Mouse (Mus musculus) intestine, postnatal 0 days (tissue): Measurements from ENCODE around the gene Pcdh19. TPM values are rescaled to one million over a fixed set of nuclear protein-coding genes. Genes with fewer than 3 reads are reported as not detected.

Experiments
- ATAC-seq: fragments of 200-750 bp; cut with Nextera tagmentation; 2 replicates; pipeline ENCODE4 v1.8.0; 2017; ENCODE audit warnings: mild to moderate bottlenecking, moderate TSS enrichment, moderate library complexity
- H3K27ac ChIP-seq: fragments of 300-500 bp; sonication (generic); 2 replicates; pipeline ENCODE4 v1.5.1; 2014; ENCODE audit warnings: mild to moderate bottlenecking, low read depth, low read length, moderate library complexity
- H3K27me3 ChIP-seq: fragments of 300-500 bp; sonication (generic); replicated peaks from 2 replicates; pipeline ENCODE4 v1.6.1; 2014; ENCODE audit warnings: low read length, mixed read lengths; ENCODE audit not compliant: control insufficient read depth, insufficient read depth
- H3K36me3 ChIP-seq: fragments of 300-500 bp; sonication (generic); 2 replicates; pipeline ENCODE4 v1.6.1; 2014; ENCODE audit warnings: mild to moderate bottlenecking, moderate library complexity; ENCODE audit not compliant: control insufficient read depth, insufficient read depth
- H3K4me1 ChIP-seq: fragments of 300-500 bp; sonication (generic); replicated peaks from 2 replicates; pipeline ENCODE4 v1.6.1; 2014; ENCODE audit warnings: antibody characterized with exemption, low read length, mixed read lengths; ENCODE audit not compliant: control insufficient read depth, insufficient read depth
- H3K4me2 ChIP-seq: fragments of 300-500 bp; sonication (generic); replicated peaks from 2 replicates; pipeline ENCODE4 v1.6.1; 2014; ENCODE audit warnings: low read depth, mild to moderate bottlenecking, moderate library complexity
- H3K4me3 ChIP-seq: fragments of 300-500 bp; sonication (generic); 2 replicates; pipeline ENCODE4 v1.5.1; 2014; ENCODE audit warnings: low read depth, low read length
- H3K9ac ChIP-seq: fragments of 300-500 bp; sonication (generic); 2 replicates; pipeline ENCODE4 v1.6.1; 2014; ENCODE audit warnings: mild to moderate bottlenecking, low read depth, low read length
- H3K9me3 ChIP-seq: fragments of 300-500 bp; sonication (generic); 2 replicates; pipeline ENCODE4 v1.6.1; 2016; ENCODE audit warnings: mixed run types; ENCODE audit not compliant: control insufficient read depth
- CTCF ChIP-seq: sonication (generic); IDR thresholded peaks from 2 replicates; pipeline ENCODE4 v1.5.1; 2016; ENCODE audit warnings: low read depth, mild to moderate bottlenecking, control low read depth, antibody characterized with exemption, moderate library complexity
- WGBS: fragments of 180-500 bp; shearing (Covaris S2); extraction: QIAGEN DNeasy Blood & Tissue Kit; methylation state at CpG from one replicate; pipeline ENCODE4 v1.1.7; 2014; 5-methylcytosine and 5-hydroxymethylcytosine counted together
- polyA plus RNA-seq: library from polyadenylated mRNA; unstranded; fragments of >200 nt; fragmentation: Nextera tagmentation; extraction: Ambion mirVana; gene quantifications from 2 replicates; pipeline ENCODE4 v1.2.1, GENCODE M21; 2015

The Pcdh19 gene
- polyA plus RNA-seq, 1 experiment from 2014 or later: 1.3 TPM

DNA sequence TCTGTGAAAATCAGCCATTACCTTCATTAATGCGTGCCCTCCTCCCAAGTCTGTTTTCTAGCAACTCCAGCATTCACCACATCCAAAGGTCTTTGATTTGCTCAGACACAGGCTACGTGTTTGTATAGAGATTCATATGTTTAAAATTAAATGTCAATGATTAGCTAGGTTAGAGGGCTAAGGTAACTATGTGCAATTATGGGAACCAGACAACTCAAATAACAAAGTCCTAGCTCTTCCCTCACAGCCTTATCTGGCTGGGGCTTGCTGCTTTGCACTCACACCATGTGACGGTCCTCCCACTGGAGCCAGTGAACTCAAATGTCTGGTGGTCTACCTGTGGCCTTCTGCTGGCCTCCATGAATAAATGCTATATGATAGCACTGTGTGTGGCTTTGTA, 38.4 kb downstream of the Pcdh19 start:
- H3K4me1 ChIP-seq: no peaks in the 10 kb centered on the region
- no peak overlapping the region for H3K27ac ChIP-seq
- no peak overlapping the region for H3K4me3 ChIP-seq
- H3K27me3 ChIP-seq: no peaks in the 10 kb centered on the region
- no peak for TF ChIP-seq CTCF
- ATAC-seq: no peak
- H3K4me2 ChIP-seq: no peak overlapping the region
- no peak overlapping the region for H3K9ac ChIP-seq
- 56% methylated on average over 3 of the region's 3 CpGs for WGBS
- no peaks in the 10 kb centered on the region for H3K9me3 ChIP-seq
- no peaks in the 10 kb centered on the region for H3K36me3 ChIP-seq

DNA sequence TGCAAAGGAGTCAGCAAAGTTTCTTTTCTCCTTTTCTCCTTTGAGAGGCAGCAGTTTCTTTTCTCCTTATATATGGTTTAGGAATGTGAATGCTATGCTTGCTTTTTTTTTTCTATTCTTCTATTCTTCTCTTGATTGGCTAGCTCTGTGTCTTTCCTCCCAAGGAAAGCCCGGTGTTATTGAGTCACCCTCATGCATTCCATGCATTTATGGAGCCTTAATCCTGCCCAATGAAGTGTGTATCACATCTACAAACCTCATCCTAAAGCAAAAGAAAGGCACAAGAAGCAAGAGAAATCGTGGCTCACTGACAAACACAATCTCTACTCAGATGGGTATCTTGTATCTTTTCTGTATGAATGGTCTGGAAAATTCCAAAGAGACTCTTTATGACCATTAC, 41.0 kb downstream of the Pcdh19 start:
- ATAC-seq: no peak
- H3K27me3 ChIP-seq: no peaks in the 10 kb centered on the region
- no peaks in the 10 kb centered on the region for H3K36me3 ChIP-seq
- no peak overlapping the region for H3K27ac ChIP-seq
- H3K4me3 ChIP-seq: no peak overlapping the region
- H3K9me3 ChIP-seq: no peaks in the 10 kb centered on the region
- 47% methylated on average over 2 of the region's 2 CpGs for WGBS
- no peak overlapping the region for H3K4me2 ChIP-seq
- H3K4me1 ChIP-seq: no peaks in the 10 kb centered on the region
- no peak for TF ChIP-seq CTCF
- H3K9ac ChIP-seq: no peak overlapping the region

DNA sequence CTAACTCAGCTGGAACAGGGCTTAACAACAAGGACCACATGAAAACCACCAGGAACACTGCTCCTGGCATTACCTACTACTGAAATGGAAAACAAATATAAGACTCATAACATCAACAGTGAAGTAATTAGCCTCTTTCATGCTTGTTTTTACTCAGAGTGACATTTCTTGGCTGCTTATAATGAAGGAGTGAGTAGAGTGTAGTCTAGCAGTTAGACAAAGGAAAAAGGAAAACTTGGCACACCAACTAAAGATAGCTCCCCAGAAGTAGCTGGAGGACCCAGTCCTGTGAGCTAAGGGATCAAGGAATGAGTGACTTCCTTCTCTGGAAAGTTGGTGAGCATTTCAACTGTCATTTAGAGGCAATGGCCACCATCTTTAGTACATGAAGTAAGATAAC, 49.3 kb downstream of the Pcdh19 start:
- no peak overlapping the region for H3K27ac ChIP-seq
- H3K27me3 ChIP-seq: no peaks in the 10 kb centered on the region
- no peak for ATAC-seq
- no peak overlapping the region for H3K4me2 ChIP-seq
- no peaks in the 10 kb centered on the region for H3K4me1 ChIP-seq
- no peaks in the 10 kb centered on the region for H3K36me3 ChIP-seq
- H3K9me3 ChIP-seq: no peaks in the 10 kb centered on the region
- H3K4me3 ChIP-seq: no peak overlapping the region
- no peak overlapping the region for H3K9ac ChIP-seq
- no peak for TF ChIP-seq CTCF

DNA sequence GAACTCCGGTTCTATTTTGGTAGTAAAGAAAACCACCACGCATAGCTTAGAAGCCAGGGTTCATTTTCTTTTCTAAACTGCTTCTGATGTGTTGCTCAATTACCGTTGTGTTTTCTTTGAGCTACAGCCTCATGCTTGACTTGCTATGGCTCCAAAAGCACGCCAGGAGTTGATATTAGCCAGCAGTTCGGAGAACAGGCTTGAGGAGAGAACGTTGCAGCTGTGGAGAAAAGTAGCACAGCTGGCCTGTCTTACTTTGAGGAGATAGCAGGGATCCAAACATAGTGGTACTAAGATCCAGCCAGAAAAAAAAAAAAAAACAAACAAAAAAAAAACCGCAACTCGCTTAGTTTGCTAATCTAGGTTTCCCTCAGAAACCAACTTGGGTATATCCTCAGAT, 59.2 kb downstream of the Pcdh19 start:
- no peak overlapping the region for H3K4me2 ChIP-seq
- H3K9ac ChIP-seq: no peak overlapping the region
- no peak for TF ChIP-seq CTCF
- no peaks in the 10 kb centered on the region for H3K4me1 ChIP-seq
- H3K36me3 ChIP-seq: no peaks in the 10 kb centered on the region
- no peak overlapping the region for H3K4me3 ChIP-seq
- H3K27ac ChIP-seq: no peak overlapping the region
- H3K9me3 ChIP-seq: no peaks in the 10 kb centered on the region
- H3K27me3 ChIP-seq: no peaks in the 10 kb centered on the region
- no peak for ATAC-seq
- 63% methylated on average over 8 of the region's 8 CpGs for WGBS

DNA sequence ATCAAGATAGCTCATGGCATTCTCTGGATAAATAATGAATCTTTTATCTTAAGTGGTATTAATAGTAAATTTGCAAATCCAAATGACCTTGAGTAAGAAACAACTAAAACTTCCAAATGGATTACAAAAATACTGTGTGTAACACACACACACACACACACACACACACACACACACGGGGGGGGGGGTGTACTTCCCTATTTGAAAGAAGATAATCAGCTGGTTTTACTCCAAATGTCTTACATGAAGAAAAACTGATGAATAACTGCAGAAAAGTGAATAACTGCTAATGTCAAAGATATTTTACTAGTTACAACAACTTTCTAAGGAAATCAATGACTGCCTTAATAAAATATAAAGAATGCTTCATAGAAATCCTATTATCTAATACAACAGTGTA, 70.6 kb downstream of the Pcdh19 start:
- H3K27ac ChIP-seq: no peak overlapping the region
- H3K4me2 ChIP-seq: no peak overlapping the region
- TF ChIP-seq CTCF: no peak
- H3K36me3 ChIP-seq: no peaks in the 10 kb centered on the region
- H3K27me3 ChIP-seq: no peaks in the 10 kb centered on the region
- no peak overlapping the region for H3K9ac ChIP-seq
- no peaks in the 10 kb centered on the region for H3K4me1 ChIP-seq
- no peak for ATAC-seq
- no peak overlapping the region for H3K4me3 ChIP-seq
- H3K9me3 ChIP-seq: no peaks in the 10 kb centered on the region
- 50% methylated on average over 1 of the region's 1 CpGs for WGBS

DNA sequence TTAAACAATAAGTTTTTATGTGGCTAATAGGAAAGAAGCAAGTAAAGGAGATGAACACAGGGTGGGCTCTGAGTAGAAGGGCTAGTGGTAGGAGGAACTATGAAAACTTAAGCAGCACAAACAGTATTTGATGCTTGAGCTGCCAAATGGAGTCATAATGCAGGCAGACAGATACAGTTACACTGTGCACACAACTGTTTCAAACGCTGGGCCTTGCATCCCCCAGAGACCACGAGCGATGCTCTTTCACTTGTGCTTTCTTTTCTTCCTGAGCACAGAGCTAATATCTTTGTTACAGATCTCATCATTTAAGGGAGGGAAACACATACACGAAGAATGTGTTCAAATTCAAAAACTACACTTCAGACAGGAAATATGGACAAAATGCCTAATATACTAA, 83.0 kb downstream of the Pcdh19 start:
- H3K4me2 ChIP-seq: no peak overlapping the region
- H3K27me3 ChIP-seq: no peaks in the 10 kb centered on the region
- WGBS: 72% methylated on average over 4 of the region's 4 CpGs
- ATAC-seq: no peak
- H3K9ac ChIP-seq: no peak overlapping the region
- no peaks in the 10 kb centered on the region for H3K9me3 ChIP-seq
- H3K4me3 ChIP-seq: no peak overlapping the region
- TF ChIP-seq CTCF: no peak
- H3K36me3 ChIP-seq: no peaks in the 10 kb centered on the region
- no peaks in the 10 kb centered on the region for H3K4me1 ChIP-seq
- no peak overlapping the region for H3K27ac ChIP-seq

DNA sequence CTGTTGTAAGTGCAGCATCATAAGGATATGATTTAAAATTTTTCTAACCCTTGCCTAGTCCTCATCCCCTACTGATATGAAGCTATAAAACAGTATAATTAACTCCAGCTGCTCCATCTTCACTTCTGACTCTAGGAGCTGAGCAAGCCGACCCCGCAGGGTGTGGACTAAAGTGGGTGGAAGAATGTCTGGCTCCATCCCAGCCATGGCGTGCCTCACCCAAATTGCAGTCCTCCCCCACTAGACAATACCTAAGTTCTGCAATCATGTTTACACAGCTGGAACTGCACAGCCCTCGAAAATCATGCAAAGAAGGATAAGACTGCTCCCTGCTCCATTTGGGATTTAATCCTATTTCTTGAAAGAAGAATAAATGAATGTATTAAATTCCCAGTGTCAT, 84.5 kb downstream of the Pcdh19 start:
- Histone ChIP-seq H3K9ac (no peak overlapping the region), H3K4me2 (no peak overlapping the region), H3K4me3 (no peak overlapping the region), H3K36me3 (no peaks in the 10 kb centered on the region), H3K4me1 (no peaks in the 10 kb centered on the region), H3K27ac (no peak overlapping the region), H3K9me3 (no peaks in the 10 kb centered on the region), H3K27me3 (no peaks in the 10 kb centered on the region)
- no peak for ATAC-seq
- no peak for TF ChIP-seq CTCF
- whole genome bisulfite sequencing: 45% methylated on average over 4 of the region's 4 CpGs
